Mouse (Mus musculus) T-helper 17 cell (primary cell): ENCODE measurements around the gene Nr4a1.

Experiments
- in situ Hi-C, 2 experiments: fragments of 300-600 bp; cut with MboI, MseI; formaldehyde crosslinking; loops; 1 replicate in 1 of 2; 2 replicates in 1 of 2; pipeline ENCODE4 v1.15.1; 2025; ENCODE audit warnings: high pct_unique_total_duplicates in 2 of 2

The Nr4a1 gene

DNA sequence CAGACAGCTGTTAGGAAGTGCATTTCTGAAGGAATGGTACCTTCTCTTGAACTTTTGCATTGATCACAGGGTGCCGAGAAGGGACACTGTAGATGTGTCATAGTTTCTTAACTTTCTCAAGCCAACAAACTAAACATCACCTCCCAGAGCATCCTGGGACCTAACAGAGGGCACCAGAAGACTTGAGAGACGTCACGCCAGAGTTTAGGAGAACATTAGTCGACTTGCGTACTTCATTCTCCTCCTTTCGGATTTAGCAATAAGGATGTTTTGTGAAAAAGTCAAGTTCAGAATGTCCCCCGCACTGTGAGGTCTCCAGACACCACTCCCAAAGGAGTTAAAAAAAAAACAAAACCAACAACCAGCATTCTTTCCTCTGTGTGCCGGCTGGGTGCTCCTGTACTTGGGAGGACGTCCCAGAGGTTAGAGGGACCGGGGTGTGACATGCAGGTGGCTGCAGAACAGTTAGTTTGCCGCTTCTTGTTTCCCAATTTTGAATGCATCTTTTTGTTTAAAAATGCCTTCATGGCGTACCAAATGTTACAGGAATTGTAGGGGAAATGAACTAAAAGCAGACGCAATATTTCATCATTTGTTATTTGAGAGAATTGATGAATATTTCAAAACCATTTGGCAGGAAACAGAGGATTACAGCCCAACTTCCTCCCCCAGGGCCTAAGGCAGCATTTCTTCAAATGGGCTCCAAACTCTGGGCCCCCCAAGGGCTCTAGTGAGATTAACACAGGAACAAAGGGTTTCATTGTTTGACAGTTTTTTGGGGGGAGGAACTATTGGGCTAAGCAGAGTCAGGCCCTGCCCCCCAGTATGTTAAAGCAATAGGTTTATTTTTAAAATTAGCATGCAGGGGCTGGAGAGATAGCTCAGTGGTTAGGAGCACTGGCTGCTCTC, 54.6 kb downstream of the Nr4a1 start:
- in situ Hi-C loops, result no loop called here

DNA sequence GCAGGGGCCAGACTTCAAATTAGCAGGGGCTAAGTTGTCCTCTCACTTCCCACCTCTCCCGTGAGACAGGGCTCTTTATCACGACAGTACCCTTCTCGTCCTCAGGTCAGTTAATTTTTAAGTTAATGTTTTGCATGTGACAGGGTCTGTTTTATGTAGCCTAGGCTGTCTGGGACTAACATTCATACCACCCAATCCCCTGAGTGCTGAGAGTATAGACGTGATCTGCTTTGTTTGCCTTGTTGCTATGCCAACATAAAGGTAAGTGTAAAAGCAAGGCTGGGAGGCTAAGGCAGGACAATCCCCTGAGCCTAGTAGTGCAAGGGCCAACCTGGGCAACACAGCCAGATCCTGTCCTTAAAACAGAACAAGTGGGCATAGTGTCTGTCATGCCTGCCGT, 55.4 kb downstream of the Nr4a1 start:
- in situ Hi-C loops, result no loop called here

DNA sequence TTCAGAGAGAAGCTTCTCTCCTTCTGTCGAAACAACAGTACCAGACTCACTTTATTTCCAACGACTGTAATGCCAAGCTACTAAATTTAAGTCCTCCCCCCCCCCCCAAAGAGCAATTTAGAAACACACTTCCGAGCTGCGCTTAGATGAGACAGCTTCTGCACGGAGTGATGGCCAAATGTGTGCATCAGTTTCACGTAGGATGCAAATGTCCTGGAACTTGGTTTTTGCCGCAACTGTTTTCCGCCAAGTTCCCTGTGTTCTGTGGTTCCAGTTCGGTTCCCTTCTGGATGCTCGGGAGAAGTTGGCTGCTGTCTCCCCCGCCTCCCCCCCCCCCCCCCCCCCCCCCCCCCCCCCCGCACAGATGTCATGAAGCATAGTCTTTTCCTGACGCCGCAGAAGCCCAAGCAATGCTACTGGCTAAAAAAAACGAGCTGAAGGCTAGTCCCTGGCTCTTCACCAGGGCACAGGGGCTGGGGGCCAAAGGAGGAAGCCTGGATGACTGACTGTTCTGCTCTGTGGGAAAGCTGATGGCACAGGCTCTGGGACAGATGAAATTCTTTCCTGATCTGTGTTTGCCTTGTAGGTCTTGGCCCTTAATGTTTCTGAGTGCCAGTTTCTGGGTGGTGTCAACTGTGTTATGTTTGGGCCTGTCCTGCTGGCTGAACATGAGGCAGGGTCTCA, 57.2 kb downstream of the Nr4a1 start:
- in situ Hi-C loops, result no loop called here

DNA sequence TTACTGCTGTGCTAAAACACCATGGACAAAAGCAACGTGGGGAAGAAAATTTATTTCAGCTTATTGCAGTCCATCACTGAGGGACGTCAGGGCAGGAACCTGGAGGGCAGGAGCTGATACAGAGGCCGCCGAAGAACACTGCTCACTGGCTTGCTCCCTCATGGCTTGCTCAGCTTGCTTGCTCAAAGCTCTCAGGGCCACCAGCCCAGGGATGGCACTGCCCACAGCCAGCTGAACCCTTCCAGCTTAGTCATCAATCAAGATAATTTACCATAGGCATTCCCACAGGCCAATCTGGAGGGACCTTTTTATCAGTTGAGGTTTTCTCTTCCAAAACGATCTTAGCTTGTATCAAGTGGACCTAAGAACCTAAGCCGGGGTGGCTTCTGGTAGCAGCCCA, 57.9 kb downstream of the Nr4a1 start:
- in situ Hi-C loops, result no loop called here

DNA sequence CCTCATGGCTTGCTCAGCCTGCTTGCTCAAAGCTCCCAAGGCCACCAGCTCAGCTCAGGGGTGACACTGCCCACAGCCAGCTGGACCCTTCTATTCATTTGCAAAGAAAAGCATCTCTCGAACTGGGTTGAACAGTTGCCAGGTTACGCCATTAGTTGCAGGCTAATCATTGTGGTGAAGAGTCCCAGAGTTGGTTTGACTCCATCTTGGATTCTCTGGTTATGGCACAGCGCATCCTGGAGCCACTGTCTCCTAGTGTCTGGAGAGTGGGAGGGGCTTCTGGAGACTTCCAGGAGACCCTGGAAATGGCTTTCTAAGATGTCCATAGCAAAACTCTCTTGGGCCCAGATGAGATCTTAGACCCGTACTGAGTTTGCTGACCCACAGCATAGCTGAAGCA, 61.3 kb downstream of the Nr4a1 start:
- in situ Hi-C loops, result loop anchor here in 1 of 2 experiments (5.0 kb wide), 1 partner anchor 78 kb away; no protein-coding TSS in a partner anchor

DNA sequence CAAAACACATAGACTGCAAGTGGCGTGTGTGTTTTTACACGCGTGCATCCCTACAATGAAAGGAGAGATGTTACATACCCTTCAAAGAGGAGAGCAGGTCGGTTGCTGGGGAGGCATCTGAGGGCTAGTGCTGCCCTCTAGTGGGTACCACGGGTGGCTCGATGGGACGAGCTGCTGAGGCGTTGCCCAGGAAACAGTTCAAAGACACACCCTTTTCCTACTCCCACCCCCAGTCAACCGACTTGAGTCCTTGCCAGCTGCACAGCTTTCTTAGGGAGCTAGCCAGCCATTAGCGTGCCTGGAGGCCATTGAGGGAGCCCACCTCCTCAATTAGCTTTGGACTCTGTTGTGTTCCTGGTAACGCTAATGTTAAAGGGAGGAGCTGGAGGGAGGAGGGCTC, 61.8 kb downstream of the Nr4a1 start:
- in situ Hi-C loops, result loop anchor here in 1 of 2 experiments (5.0 kb wide), 1 partner anchor 79 kb away; no protein-coding TSS in a partner anchor

DNA sequence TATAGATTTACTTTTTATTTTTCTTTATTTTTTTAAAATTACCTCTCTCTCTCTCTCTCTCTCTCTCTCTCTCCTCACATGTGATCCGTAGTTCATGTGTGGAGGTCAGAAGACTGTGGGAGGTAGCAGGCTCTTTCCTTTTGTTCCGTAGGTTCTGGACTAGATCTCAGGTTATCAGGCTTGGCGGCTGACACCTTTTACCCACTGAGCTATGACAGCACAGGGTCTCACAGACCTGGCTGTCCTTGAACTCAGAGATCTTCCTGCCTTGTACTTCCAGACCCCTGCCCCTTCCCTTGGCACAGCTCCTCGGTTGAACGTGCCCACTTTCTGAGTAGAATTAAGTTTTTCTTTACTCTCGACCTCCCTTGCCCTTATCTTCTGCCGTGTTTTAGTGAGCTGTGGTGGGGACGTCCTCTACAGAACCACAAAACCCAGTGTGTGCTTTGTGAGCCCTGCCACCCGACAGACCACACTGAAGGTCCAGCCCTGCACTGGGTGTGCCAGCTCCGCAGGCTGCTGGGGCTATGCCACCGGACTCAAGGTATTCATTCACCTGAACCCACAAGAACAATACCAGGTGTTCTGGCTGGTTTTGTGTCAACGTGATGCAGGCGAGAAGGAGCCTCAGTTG, 62.3 kb downstream of the Nr4a1 start:
- in situ Hi-C loops, result loop anchor here in 1 of 2 experiments (5.0 kb wide), 1 partner anchor 79 kb away; no protein-coding TSS in a partner anchor

DNA sequence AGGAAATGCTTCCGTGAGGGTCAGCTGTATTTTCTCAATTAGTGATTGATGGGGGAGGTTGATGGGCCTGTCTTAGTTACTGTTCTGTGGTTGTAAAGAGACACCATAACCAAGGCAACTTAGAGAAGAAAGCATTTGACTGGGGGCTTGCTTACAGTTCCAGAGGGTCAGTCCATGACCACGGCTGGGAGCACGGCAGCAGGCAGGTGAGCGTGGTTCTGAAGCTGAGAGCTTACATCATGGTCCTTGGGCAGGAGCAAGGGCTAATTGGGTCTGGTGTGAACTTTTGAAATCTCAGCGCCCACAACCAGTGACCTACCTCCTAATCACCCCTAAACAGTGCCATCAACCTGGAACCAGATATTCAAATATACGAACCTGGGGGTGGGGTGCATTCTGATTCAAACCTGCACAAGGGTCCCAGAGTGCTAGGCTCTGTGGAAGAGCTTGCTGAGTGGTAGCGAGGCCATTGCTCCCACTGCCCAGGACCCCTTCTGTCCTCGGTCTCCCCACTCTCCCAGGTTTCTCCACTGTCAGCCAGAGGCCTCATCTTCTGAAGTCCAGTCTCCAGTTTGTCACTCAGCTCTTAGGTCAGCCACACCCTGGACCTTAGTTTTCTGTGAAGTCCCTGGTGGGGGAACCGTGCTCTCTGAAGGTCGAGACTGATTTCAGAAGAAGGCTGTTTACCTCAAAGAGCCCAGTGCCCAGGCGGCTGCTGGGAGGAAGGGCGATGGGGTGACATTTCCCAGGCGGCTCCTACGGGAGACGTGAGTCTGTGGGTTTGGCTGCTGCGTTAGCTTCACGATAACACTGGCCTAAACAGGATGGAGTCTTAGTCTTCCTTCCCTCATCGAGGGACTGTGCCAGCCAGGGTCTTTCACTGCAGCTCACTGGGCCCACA, 63.1 kb downstream of the Nr4a1 start:
- in situ Hi-C loops, result loop anchor here in 1 of 2 experiments (5.0 kb wide), 1 partner anchor 80 kb away; no protein-coding TSS in a partner anchor

DNA sequence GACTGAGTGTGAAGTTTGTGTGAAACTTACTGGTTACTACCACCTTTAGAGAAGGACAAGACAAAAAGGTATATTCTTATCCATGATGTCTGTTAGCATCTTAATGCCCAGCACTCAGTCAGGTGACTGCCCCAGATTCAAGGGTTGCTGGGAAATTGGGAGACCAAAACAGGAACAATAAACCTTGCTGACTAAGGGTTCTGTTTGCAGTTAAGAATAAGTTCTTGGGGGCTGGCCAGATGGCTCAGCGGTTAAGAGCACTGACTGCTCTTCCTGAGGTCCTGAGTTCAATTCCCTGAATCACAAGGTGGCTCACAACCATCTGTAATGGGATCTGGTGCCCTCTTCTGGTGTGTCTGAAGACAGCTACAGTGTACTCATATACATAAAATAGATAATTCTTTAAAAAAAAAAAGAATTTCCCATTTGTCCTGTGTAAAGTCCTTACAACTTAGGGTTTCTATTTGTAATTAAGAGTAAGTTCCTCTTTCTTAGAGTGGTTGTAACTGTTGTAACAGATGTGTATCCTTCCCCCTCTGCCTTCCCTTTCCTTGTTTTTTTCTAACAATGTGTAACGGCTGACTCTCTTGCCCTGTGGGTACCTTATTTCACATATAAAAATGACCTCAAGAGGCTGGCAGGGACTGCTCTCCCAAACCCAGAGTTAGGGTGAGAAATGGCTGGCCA, 63.9 kb downstream of the Nr4a1 start:
- in situ Hi-C loops, result loop anchor here in 1 of 2 experiments (5.0 kb wide), 1 partner anchor 81 kb away; no protein-coding TSS in a partner anchor

DNA sequence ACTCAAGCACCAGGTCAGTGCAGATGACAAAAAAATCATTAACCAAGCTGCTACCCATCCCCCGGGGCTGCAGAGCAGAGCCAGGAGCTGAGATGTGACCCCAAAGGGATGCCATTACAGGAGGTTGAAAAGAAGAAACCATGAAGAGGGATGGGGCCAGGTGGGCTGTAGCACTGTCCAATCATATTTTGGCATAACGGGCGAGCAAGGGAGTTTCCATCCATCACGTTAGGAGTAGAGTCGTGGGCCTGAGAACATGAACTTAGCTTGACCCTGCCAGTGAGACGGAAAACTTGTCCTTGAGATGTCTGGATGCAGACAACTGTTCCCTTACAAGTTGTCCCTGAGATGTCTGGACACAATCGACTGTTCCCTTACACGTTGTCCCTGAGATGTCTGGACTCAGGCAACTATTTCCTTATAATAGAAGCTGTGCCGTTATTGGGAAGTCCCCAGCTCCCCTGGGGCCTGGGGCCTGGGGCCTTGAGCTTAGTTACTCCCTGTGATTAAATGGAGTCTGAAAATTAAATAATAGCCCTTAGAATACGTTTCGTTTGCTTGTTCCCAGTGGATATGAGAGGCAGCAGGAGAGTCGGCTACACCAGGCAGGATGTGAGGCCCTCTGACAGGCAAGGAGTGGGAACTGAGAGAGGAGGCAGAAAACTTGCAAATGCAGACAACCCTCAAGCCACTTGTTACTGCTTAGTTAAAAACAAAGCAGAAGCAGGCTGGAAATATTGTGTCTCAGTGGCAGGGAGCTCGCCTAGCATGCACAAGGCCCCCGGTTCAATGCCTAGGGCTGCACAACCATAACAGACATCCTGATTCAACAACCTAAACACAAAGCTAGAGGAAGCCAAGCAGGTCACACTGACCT, 65.1 kb downstream of the Nr4a1 start:
- in situ Hi-C loops, result loop anchor here in 1 of 2 experiments (5.0 kb wide), 1 partner anchor 82 kb away; no protein-coding TSS in a partner anchor

DNA sequence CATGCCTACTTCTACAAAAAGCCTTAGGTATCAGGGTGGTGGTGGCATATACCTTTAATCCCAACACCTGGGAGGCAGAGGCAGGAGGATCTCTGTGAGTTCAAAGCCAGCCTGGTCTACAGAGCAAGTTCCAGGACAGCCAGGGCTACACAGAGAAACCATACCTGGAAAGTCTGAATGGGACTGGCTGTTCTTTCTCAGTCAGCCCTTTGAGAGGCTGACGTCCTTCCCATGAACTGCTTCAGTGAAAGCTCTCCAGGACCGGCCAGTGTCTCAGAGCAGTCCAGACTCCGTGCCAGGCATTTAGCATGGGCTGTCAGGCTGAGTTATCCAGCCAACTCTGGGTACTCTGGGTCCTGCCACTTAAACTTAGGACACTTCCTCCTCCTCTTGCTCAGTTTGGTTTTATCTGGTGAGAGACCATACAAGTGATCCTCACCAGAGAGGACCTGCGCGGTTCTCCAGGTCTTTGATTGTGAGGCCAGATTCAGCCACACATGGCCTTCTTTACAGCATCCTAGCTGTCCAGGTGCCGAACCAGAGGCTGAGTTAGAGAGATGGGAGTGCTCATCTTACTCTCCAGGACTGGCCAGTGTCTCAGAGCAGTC, 66.0 kb downstream of the Nr4a1 start:
- in situ Hi-C loops, result no loop called here

DNA sequence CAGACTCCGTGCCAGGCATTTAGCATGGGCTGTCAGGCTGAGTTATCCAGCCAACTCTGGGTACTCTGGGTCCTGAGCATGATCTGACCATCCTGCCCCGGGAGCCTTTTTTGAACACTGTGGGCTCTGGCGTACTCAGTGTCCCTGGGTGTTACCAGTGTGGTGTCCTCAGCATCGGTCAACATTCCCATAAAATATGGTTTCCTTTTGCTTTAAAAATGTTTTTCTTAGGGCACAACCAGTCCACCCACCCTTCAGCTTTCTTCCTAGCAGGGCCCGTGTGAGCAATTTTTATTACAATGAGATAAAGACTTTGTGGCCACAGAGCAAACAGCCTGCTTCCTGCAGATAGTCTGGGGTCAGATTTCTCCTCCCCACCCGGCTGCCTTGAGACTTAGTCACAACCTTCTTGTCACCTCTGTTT, 66.6 kb downstream of the Nr4a1 start:
- in situ Hi-C loops, result no loop called here

DNA sequence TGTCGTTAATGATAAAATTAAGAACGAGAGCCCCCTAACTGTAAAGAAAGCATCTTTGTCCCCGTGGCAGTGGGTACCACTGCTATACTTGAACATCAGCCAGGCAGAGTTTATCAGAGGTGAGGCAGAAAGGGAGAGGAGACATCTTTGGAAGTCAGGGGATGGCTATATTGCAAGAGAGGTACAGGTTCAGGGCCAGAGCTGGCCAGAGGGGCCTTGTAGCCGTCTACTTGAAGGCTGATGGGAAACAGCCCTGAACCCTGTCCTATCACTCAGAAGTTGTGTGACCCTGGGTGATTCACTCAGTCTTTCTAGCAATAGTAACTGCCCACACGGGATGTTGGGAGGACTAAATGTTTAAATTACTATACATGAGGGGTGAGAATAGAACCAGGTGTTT, 67.1 kb downstream of the Nr4a1 start:
- in situ Hi-C loops, result no loop called here

DNA sequence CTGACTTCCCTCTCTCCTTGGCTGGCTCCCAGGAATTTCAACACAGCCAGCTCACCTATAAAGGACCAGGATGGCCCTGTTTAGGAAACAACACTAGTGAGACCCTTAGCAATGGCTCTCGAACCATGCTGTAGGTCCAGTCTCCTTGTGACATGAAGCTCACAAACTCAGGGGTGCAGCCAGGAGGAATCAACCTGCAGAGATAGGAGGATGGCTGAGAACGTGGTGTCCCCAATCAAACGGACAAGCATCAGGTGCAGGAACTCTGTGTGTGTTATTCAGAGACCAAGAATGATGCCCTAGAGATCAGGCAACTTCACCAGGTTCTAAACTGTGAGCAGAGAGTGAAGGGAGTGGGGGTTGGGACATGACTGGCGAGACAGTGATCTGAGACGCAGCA, 68.0 kb downstream of the Nr4a1 start:
- in situ Hi-C loops, result no loop called here

DNA sequence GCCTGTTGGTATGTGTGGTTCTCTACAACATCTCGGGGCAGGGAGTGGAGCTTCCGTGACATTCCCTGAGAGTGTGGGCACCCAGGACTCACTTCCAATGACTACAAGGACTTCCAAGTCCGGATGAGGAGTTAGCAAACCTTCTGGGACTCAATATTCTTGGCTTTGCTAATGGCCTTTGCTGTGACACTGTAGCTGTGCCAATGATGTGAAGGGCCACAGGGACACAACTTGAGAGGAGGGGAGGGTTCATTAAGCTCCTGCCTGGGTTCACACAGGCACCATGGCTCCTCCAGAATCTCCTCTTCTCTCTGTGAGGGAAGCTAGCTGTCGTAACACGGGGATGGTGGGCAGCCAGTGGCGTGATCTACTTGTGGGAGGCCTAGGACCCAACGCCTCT, 68.6 kb downstream of the Nr4a1 start:
- in situ Hi-C loops, result no loop called here

DNA sequence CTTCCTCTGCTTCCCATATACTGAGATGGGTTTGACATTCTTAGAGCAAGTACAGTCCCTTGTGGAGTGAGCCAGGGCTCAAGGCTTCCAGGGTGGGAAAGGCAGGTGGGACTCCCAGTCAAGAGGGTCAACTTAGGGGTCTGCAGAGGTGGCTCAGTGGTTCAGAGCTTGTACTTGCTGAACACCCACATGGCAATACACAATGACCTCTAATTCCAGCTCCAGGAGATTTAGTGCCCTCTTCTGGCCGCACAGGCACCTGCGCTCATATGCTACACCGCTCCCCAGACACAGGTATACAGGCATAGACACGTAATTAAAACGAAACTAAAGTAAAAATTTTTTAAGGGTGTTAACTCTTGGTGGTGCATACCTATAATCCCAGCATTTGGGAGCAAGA, 69.4 kb downstream of the Nr4a1 start:
- in situ Hi-C loops, result no loop called here
